Comparison of ENCODE assay signal across 8 mouse cellular contexts in the genomic region with DNA sequence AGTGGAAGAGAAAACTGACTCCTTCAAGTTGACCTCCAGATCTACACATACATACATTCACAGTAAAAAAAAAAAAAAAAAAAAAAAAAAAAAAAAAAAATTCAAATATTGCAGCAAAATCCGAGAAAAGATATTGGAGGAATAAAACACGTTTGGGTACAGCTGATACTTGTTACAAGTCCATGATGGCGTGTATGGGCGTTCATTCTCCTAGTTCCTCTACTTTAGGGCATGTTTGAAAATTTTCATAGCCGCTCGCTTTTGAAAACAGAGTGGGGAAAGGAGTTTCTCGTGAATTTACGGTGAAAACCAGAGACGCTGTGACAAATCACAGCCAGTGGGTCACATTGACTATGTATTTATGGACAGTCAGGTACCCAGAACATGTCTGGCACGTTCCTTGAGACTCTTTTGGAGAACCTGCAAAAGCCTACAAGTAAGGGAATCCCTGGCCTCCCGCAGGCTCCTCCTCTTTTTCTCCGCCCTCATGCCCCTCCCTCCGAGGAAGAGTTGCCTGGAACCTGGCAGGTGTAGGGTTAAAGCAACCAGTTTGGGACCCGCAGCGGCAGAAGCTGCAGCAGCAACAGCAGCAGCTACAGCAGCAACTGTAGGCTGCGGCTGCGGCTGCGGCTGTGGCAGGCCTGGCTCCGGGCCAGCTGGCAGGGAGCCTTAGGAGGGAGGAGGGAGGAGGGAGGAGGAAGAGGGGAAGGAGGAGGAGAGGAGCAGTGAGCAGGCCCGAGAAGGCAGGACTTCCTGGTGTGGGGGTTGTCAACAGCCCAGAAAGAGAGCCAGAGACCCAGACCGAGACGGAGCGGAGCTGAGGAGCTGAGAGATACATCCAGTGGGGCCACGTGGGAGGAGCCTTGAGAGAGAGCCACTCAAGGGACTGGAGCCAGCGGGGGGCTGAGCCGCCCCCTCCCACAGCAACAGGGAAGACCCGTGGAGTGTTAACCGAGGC. TPM values are rescaled to one million over a fixed set of nuclear protein-coding genes. Genes with fewer than 3 reads are reported as not detected.
DNase-seq lines count a peak whose midpoint lies in the region; ATAC-seq lines count a peak whose summit lies in the region.

Gene Tsc22d4 (plus strand): TSS at position 517 of the 958 bp plus-strand sequence.

- peak within 1 kb of the TSS; percentile 79 for H3K27ac ChIP-seq in hindbrain, embryonic 14.5 days

- H3K4me3 ChIP-seq in hindbrain, embryonic 14.5 days (replicated peaks; ENCODE audit: low read length) = peak within 1 kb of the TSS; percentile 64

- no peaks in the 10 kb centered on the region for H3K9me3 ChIP-seq in hindbrain, embryonic 14.5 days (ENCODE audit: control insufficient read depth, low read length)

- WGBS in hindbrain, embryonic 14.5 days = 4% methylated on average over 28 of the region's 28 CpGs

- peak; percentile 84 for ATAC-seq in hindbrain, embryonic 14.5 days (ENCODE audit: low FRiP score)

- peaks cover 35% of the 10 kb centered on the region for H3K4me1 ChIP-seq in hindbrain, embryonic 14.5 days (replicated peaks; ENCODE audit: control insufficient read depth, insufficient read depth, low read length)

- H3K36me3 ChIP-seq in hindbrain, embryonic 14.5 days (replicated peaks; ENCODE audit: control insufficient read depth, insufficient read depth) = no peaks in the 10 kb centered on the region

- peak within 1 kb of the TSS; percentile 99 for H3K4me2 ChIP-seq in hindbrain, embryonic 14.5 days (replicated peaks)

- H3K9ac ChIP-seq in hindbrain, embryonic 14.5 days = peak within 1 kb of the TSS; percentile 78

- DNase-seq in ZHBTc4 (ENCODE audit: low read depth, low spot score) = peak; percentile 96
- DNase-seq in cerebellum, postnatal 36 days = peak; percentile 77 to 84
- DNase-seq in frontal cortex, postnatal 36 days (ENCODE audit: low spot score in 2 of 2) = peak; percentile 87 to 90
- peak; percentile 93 for DNase-seq in hindbrain, embryonic 14.5 days (ENCODE audit: low spot score)
- DNase-seq in left cerebral cortex, adult 18-20 months (ENCODE audit: low spot score in 2 of 2) = peak; percentile 83 to 84
- peak; percentile 95 for DNase-seq in lung, postnatal 4 days
- peak; percentile 74 for DNase-seq in retina, postnatal 7 days (ENCODE audit: low read depth, low spot score)
- peak; percentile 96 for DNase-seq in urinary bladder, adult 2 months (ENCODE audit: low spot score)

- no peaks in the 10 kb centered on the region for H3K27me3 ChIP-seq in hindbrain, embryonic 14.5 days (ENCODE audit: control insufficient read depth, insufficient read depth, low read length)

RNA-seq across cellular contexts. Expression of gene Tsc22d4, which starts in this region (rescaled TPM):
- polyA plus RNA-seq in hindbrain, embryonic 14.5 days (2014; fragmentation: Nextera tagmentation; extraction: Ambion mirVana) = 67.6 and 72.8 TPM in 2 replicates
- 100 to 1,000 TPM; 139 to 145 TPM for total RNA-seq in left cerebral cortex, adult 18-20 months (2021)
- polyA plus RNA-seq in urinary bladder, adult 2 months (2012; rRNA removed) = 68.8 and 109 TPM in 2 replicates

Comparison
In these comparisons a context has a peak if more than half of its experiments do, and no peak if none do; other contexts are left out.
1. Peak in every context shown above with its lines: DNase-seq, ATAC-seq, H3K4me3 ChIP-seq and H3K27ac ChIP-seq.